Mouse (Mus musculus): Measurements from ENCODE around the gene Ldlrad3. TPM values are rescaled to one million over a fixed set of nuclear protein-coding genes. Genes with fewer than 3 reads are reported as not detected.
A peak's percentile ranks its signal among the peaks of the same experiment; 100 is the strongest.

Ldlrad3 gene
- total and polyA plus RNA-seq, 3 experiments: 3.5 to 6.1 TPM; not detected in 1

DNA sequence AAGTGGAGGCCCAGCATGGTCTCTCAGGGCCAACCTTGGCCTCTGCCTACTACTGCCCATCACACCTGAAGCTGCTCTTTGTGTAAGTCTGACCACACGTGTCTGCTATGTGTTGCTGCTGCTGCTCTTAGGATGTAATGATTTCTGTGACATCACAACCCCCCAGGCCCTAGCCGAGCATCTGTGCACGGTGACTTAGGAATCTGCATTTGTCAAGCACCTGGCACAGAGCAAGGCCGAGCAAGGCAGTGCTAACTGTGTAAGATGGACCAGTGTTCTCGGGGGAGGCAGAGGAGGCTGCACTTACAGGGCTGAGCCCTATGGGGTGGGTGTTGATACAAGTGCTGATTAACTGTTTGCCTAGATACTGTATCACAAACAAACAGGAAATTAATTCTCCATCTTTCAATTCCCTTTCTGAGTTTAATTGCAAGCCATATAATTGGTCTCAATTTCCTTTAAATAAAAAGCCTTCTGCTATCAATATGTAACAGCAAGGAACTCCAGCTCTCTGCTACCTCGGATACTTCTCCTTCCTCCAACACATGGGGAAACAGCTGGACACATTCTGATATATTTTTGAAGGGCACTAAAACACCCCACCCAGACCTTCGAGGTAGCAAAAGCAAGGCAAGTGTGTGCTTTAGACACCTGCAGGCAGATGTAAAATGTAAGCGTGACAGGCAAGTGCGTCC lies 152.2 kb downstream of the Ldlrad3 start:
- Histone ChIP-seq H3K36me3 (ENCODE audit: control insufficient read depth in 1 of 2, insufficient read depth in 2 of 2, low read length in 2 of 2) (peaks cover 0 to 38% of the 10 kb centered on the region in 2 experiments; a peak in 2 of 4 replicates), H3K79me2 (ENCODE audit: control insufficient read depth, insufficient read depth, low read length, poor library complexity) (no peaks in the 10 kb centered on the region), H3K4me1 (ENCODE audit: control insufficient read depth in 1 of 2, insufficient read depth in 2 of 2, low read length in 2 of 2) (peaks cover 5 to 61% of the 10 kb centered on the region in 2 experiments; a peak in 3 of 4 replicates), H3K4me3 (ENCODE audit: control insufficient read depth in 1 of 2, insufficient read depth in 1 of 2, low read depth in 2 of 2, low read length in 2 of 2) (no peak overlapping the region), H3K27ac (ENCODE audit: control insufficient read depth, low read depth, low read length) (peak overlapping the region; percentile 39), H3K9me3 (replicated peaks; ENCODE audit: insufficient read depth, low read length) (no peaks in the 10 kb centered on the region), H3K9ac (ENCODE audit: control insufficient read depth, low read depth, low read length, poor library complexity, severe bottlenecking) (no peak overlapping the region), H3K27me3 (ENCODE audit: control insufficient read depth in 1 of 2, insufficient read depth in 2 of 2, low read length in 2 of 2) (no peaks in the 10 kb centered on the region)
- no peak for DNase-seq (ENCODE audit: low read depth, low spot score)
- TF ChIP-seq GABPA (IDR thresholded peaks at IDR 0.05; ENCODE audit: low read depth, low read length) (no peak), TAL1 (IDR thresholded peaks at IDR 0.05; ENCODE audit: low read length) (peak; percentile 83), POLR2A (IDR thresholded peaks at IDR 0.05; ENCODE audit: control insufficient read depth in 1 of 2, insufficient read depth in 1 of 2, low read depth in 1 of 2, low read length in 2 of 2, poor library complexity in 1 of 2) (no peak), ETS1 (IDR thresholded peaks at IDR 0.05; ENCODE audit: low read depth, low read length) (no peak; the same call in 1 of the 2 replicates), TCF12 (IDR thresholded peaks at IDR 0.05; ENCODE audit: low read depth, low read length) (peak; percentile 26; the same call in 1 of the 2 replicates), MAFK (IDR thresholded peaks at IDR 0.05; ENCODE audit: borderline replicate concordance, low read depth, low read length) (no peak), EP300 (IDR thresholded peaks at IDR 0.05; ENCODE audit: low read depth in 1 of 2, low read length in 2 of 2) (peak in 1 of 2 experiments; percentile 14; a peak in 1 of 4 replicates)

DNA sequence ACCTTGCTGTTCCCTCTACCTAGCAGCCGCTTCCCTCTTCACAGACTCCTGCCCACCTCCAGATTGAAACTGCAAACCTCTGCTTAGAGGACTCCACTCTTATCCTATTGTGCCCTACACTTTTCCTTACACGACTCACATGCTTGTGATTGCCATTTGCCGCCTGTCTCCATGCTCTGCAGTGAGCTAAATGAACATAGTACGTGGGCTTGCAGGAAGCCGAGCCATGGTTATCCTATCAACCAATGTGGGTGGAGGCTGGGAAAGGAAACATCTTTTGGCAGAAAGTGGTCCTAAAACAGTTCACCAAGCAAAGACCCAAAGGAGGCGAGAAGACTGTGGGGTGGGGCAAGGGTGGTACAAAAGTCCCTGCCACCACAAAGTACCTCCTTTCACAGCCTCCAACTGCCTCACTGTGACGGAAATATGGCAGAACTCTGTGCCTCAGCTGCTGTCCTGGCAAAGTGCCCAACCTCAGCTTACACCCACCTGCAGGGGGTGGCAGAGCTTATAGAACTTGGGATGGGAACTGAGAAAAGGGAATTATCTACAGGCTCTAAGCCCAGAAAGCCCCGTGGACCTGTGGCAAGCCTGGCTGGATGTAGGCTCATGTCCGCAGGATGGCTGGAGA lies 153.4 kb downstream of the Ldlrad3 start:
- Histone ChIP-seq H3K36me3 (ENCODE audit: control insufficient read depth in 1 of 2, insufficient read depth in 2 of 2, low read length in 2 of 2) (peaks cover 0 to 28% of the 10 kb centered on the region in 2 experiments; a peak in 2 of 4 replicates), H3K9ac (ENCODE audit: control insufficient read depth, low read depth, low read length, poor library complexity, severe bottlenecking) (no peak overlapping the region), H3K27ac (ENCODE audit: control insufficient read depth, low read depth, low read length) (no peak overlapping the region), H3K9me3 (replicated peaks; ENCODE audit: insufficient read depth, low read length) (no peaks in the 10 kb centered on the region), H3K4me3 (ENCODE audit: control insufficient read depth in 1 of 2, insufficient read depth in 1 of 2, low read depth in 2 of 2, low read length in 2 of 2) (no peak overlapping the region), H3K79me2 (ENCODE audit: control insufficient read depth, insufficient read depth, low read length, poor library complexity) (no peaks in the 10 kb centered on the region), H3K4me1 (ENCODE audit: control insufficient read depth in 1 of 2, insufficient read depth in 2 of 2, low read length in 2 of 2) (peaks cover 3 to 50% of the 10 kb centered on the region in 2 experiments; a peak in 3 of 4 replicates), H3K27me3 (ENCODE audit: control insufficient read depth in 1 of 2, insufficient read depth in 2 of 2, low read length in 2 of 2) (no peaks in the 10 kb centered on the region)
- DNase-seq (ENCODE audit: low read depth, low spot score): peak; percentile 19
- TF ChIP-seq ETS1 (IDR thresholded peaks at IDR 0.05; ENCODE audit: low read depth, low read length): 0 out of 2 replicates have a peak, but pooled peaks have one; percentile 33
- TF ChIP-seq CTCF (IDR thresholded peaks at IDR 0.05 in 2 of 3, conservative IDR thresholded peaks at IDR 0.05 in 1 of 3; ENCODE audit: control insufficient read depth in 1 of 3, insufficient read depth in 1 of 3, low read depth in 2 of 3, low read length in 3 of 3, poor library complexity in 1 of 3, severe bottlenecking in 1 of 3): peak in 1 of 3 experiments; percentile 6; a peak in 1 of 6 replicates
- TF ChIP-seq JUND (IDR thresholded peaks at IDR 0.05; ENCODE audit: low read depth, low read length): no peak

DNA sequence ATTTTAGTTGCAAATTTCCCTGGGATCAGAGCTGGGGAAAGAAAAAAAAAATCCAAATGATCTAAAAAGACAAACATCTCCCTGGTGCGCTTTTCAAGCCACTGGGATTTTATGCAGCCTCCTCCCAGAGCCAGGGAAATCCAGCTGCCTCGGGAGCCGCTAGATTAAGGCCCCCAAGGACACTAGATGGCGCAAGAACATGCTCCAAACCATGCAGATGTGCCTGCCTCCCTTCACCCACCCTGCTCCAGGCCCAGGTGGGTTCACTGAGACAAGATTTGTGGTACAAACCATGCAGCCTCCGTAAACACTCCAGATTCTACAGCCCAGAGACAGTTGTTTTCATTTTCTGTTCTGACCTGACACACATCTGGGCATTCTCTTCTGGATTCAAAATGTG lies 155.5 kb downstream of the Ldlrad3 start:
- Histone ChIP-seq H3K79me2 (ENCODE audit: control insufficient read depth, insufficient read depth, low read length, poor library complexity) (no peaks in the 10 kb centered on the region), H3K9ac (ENCODE audit: control insufficient read depth, low read depth, low read length, poor library complexity, severe bottlenecking) (no peak overlapping the region), H3K27me3 (ENCODE audit: control insufficient read depth in 1 of 2, insufficient read depth in 2 of 2, low read length in 2 of 2) (no peaks in the 10 kb centered on the region), H3K27ac (ENCODE audit: control insufficient read depth, low read depth, low read length) (no peak overlapping the region), H3K4me1 (ENCODE audit: control insufficient read depth in 1 of 2, insufficient read depth in 2 of 2, low read length in 2 of 2) (peaks cover 0 to 35% of the 10 kb centered on the region in 2 experiments; a peak in 2 of 4 replicates), H3K36me3 (ENCODE audit: control insufficient read depth in 1 of 2, insufficient read depth in 2 of 2, low read length in 2 of 2) (peaks cover 0 to 15% of the 10 kb centered on the region in 2 experiments; a peak in 2 of 4 replicates), H3K9me3 (replicated peaks; ENCODE audit: insufficient read depth, low read length) (no peaks in the 10 kb centered on the region), H3K4me3 (ENCODE audit: control insufficient read depth in 1 of 2, insufficient read depth in 1 of 2, low read depth in 2 of 2, low read length in 2 of 2) (no peak overlapping the region)
- DNase-seq (ENCODE audit: low read depth, low spot score): peak; percentile 46
- TF ChIP-seq CTCF (IDR thresholded peaks at IDR 0.05 in 2 of 3, conservative IDR thresholded peaks at IDR 0.05 in 1 of 3; ENCODE audit: control insufficient read depth in 1 of 3, insufficient read depth in 1 of 3, low read depth in 2 of 3, low read length in 3 of 3, poor library complexity in 1 of 3, severe bottlenecking in 1 of 3) (peak; percentile 49 to 81 (median 72)), SMC3 (IDR thresholded peaks at IDR 0.05; ENCODE audit: low read depth, low read length) (peak; percentile 70), MXI1 (IDR thresholded peaks at IDR 0.05; ENCODE audit: low read depth, low read length) (no peak), RAD21 (IDR thresholded peaks at IDR 0.05; ENCODE audit: low read depth, low read length) (peak; percentile 61), ZC3H11A (IDR thresholded peaks at IDR 0.05; ENCODE audit: low read depth, low read length) (peak; percentile 37), ETS1 (IDR thresholded peaks at IDR 0.05; ENCODE audit: low read depth, low read length) (no peak)
